Mouse (Mus musculus) limb, embryonic 14.5 days (tissue): ENCODE data around the gene Wdr63. TPM values are rescaled to one million over a fixed set of nuclear protein-coding genes. Genes with fewer than 3 reads are reported as not detected.

Experiments
- ATAC-seq: fragments of 200-750 bp; cut with Nextera tagmentation; 2 replicates; pipeline ENCODE4 v1.8.0; 2017; ENCODE audit warnings: low read depth, moderate number of reproducible peaks, moderate TSS enrichment; ENCODE audit not compliant: low FRiP score
- DNase-seq: peaks from one replicate; pipeline ENCODE4 v3.0.0-alpha.2; 2015; ENCODE audit warnings: low spot score
- H3K27ac ChIP-seq: fragments of 300-500 bp; sonication (generic); replicated peaks from 2 replicates; pipeline ENCODE4 v1.5.1; 2014; ENCODE audit warnings: low read depth, mild to moderate bottlenecking, low read length, moderate library complexity, mixed read lengths
- H3K27me3 ChIP-seq: fragments of 300-500 bp; sonication (generic); 2 replicates; pipeline ENCODE4 v1.6.1; 2014; ENCODE audit warnings: low read length, mixed read lengths; ENCODE audit not compliant: control insufficient read depth, insufficient read depth
- H3K36me3 ChIP-seq: fragments of 300-500 bp; sonication (generic); 2 replicates; pipeline ENCODE4 v1.6.1; 2014; ENCODE audit warnings: mild to moderate bottlenecking, low read length, moderate library complexity, mixed read lengths; ENCODE audit not compliant: control insufficient read depth, insufficient read depth
- H3K4me1 ChIP-seq: fragments of 300-500 bp; sonication (generic); 2 replicates; pipeline ENCODE4 v1.6.1; 2014; ENCODE audit warnings: antibody characterized with exemption, low read length, mixed read lengths; ENCODE audit not compliant: control insufficient read depth, insufficient read depth
- H3K4me2 ChIP-seq: fragments of 300-500 bp; sonication (generic); replicated peaks from 2 replicates; pipeline ENCODE4 v1.6.1; 2014; ENCODE audit warnings: low read depth, mild to moderate bottlenecking, low read length, moderate library complexity; ENCODE audit not compliant: severe bottlenecking
- H3K4me3 ChIP-seq: fragments of 300-500 bp; sonication (generic); replicated peaks from 2 replicates; pipeline ENCODE4 v1.5.1; 2014; ENCODE audit warnings: low read length
- H3K9ac ChIP-seq: fragments of 300-500 bp; sonication (generic); 2 replicates; pipeline ENCODE4 v1.6.1; 2014; ENCODE audit warnings: mild to moderate bottlenecking, low read depth, low read length, moderate library complexity; ENCODE audit not compliant: severe bottlenecking
- H3K9me3 ChIP-seq: fragments of 300-500 bp; sonication (generic); 2 replicates; pipeline ENCODE4 v1.6.1; 2016; ENCODE audit warnings: low read length; ENCODE audit not compliant: control insufficient read depth
- POLR2A ChIP-seq: fragments of 200-500 bp; IDR thresholded peaks from 2 replicates; pipeline ENCODE4 v1.8.0; 2012; ENCODE audit warnings: inconsistent platforms, mild to moderate bottlenecking, moderate library complexity, borderline replicate concordance; ENCODE audit not compliant: insufficient read depth, insufficient read length; ENCODE audit errors: extremely low read depth
- WGBS: fragments of 180-500 bp; shearing (Covaris S2); extraction: QIAGEN DNeasy Blood & Tissue Kit; methylation state at CpG from one replicate; pipeline ENCODE4 v1.1.7; 2014; 5-methylcytosine and 5-hydroxymethylcytosine counted together
- polyA plus RNA-seq, 2 experiments: library from polyadenylated mRNA; depleted of rRNA in 1 of 2; stranded (reverse) in 1 of 2; unstranded in 1 of 2; fragments of >200 nt; fragmentation: Nextera tagmentation in 1 of 2; extraction: Ambion mirVana in 1 of 2; gene quantifications; 2 replicates each; pipeline versions ENCODE4 v1.2.1 to v1.2.3; 2012 to 2014

The Wdr63 gene
- polyA plus RNA-seq, 2 experiments: 0.20 TPM; not detected in 1

- no peaks in the 10 kb centered on the region for H3K27me3 ChIP-seq
- no peak overlapping the region for H3K9ac ChIP-seq
- ATAC-seq (no peak), DNase-seq (no peak)
- H3K4me1 ChIP-seq: no peaks in the 10 kb centered on the region
- no peaks in the 10 kb centered on the region for H3K36me3 ChIP-seq
- H3K9me3 ChIP-seq: no peaks in the 10 kb centered on the region
- no peak overlapping the region for H3K4me2 ChIP-seq
- H3K27ac ChIP-seq: no peak overlapping the region
- no peak overlapping the region for H3K4me3 ChIP-seq
- 75% methylated on average over 6 of the region's 6 CpGs for WGBS
- no peak for TF ChIP-seq POLR2A
Measured at GRCm38 (mm10) chr3:146110916-146111315, 3.0 kb upstream of the Wdr63 start.

DNA sequence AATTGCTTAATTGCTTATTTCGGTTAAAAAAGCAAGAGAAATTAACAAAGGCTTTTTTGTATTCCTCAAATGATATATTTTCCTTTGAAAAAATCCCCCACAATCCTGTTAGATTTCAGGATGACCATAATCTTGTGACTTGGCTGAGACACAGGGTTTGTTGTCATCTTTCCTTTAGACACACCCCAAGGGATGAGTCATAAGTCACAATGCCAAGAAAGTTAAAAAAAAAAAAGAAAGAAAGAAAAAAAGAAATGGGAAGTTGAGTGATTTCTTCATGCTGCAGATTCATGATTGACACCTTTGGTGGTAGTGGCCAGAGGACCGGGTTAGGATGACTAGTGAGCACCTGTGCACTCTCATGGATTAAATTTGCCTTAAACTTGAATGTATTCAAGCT, 2.4 kb upstream of the Wdr63 start:
- no peaks in the 10 kb centered on the region for H3K27me3 ChIP-seq
- no peak overlapping the region for H3K4me3 ChIP-seq
- no peaks in the 10 kb centered on the region for H3K9me3 ChIP-seq
- ATAC-seq: no peak
- no peak overlapping the region for H3K9ac ChIP-seq
- no peak overlapping the region for H3K27ac ChIP-seq
- H3K4me1 ChIP-seq: no peaks in the 10 kb centered on the region
- no peak overlapping the region for H3K4me2 ChIP-seq
- no peak for TF ChIP-seq POLR2A
- DNase-seq: no peak
- WGBS: 78% methylated on average over 2 of the region's 2 CpGs
- no peaks in the 10 kb centered on the region for H3K36me3 ChIP-seq

DNA sequence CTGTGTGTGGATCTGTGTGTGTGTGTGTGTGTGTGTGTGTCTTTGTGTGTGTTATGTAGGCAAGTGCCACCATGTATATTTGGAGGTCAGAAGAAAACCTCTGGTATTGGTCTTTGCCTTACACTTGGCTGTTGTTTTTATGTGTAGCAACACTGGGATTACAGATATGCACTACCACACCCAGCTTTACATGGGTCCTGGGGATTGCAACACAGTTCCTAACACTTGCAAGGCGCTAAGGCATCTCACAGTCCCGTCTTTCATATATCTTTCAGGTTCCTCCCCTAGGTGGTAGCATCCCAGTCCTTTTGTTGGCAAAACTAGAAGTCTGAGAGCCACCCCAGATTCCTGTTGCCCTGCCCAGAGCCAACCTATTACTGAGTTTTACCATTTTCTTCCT, 1.0 kb upstream of the Wdr63 start:
- no peak overlapping the region for H3K27ac ChIP-seq
- no peak for DNase-seq
- 68% methylated on average over 2 of the region's 2 CpGs for WGBS
- H3K4me2 ChIP-seq: no peak overlapping the region
- no peak for ATAC-seq
- H3K36me3 ChIP-seq: no peaks in the 10 kb centered on the region
- H3K4me1 ChIP-seq: no peaks in the 10 kb centered on the region
- no peak for TF ChIP-seq POLR2A
- no peak overlapping the region for H3K9ac ChIP-seq
- H3K4me3 ChIP-seq: no peak overlapping the region
- H3K27me3 ChIP-seq: no peaks in the 10 kb centered on the region
- H3K9me3 ChIP-seq: no peaks in the 10 kb centered on the region

DNA sequence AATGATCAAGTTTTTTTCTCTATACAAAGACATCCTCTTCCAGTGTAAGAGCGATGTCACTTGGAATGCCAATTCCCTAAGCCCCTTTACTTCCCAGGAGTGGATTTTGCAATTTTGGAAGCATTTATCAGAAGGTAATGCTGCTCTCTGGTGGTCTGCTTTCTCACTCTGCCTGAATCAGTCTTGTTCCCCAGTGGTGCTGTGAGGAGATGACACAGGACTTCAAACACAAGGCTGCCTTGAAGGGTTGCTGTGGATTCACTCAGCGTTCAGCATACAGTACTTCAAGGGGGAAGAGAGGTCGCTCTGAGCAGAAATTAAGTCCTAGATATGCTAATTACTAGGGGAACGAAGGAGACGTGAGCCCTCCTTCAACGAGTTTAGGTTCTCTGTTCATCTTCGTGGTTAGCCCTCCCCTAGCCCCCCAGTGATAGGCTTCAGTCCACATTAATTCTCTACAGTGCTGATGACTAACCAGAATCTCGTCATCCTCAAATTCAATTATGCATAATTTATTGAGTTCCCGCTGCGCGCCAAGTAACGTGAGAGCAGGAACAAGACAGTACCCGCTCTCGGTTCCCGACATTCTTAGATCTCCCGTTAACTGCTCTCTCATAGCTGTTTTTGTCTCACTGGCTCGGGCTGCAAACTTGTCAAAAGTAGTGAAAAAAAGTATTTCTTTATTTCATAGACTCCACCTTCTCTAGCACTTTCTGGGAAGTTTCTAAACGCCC, 647 bp downstream of the Wdr63 start:
- WGBS: 5% methylated on average over 18 of the region's 18 CpGs
- Histone ChIP-seq H3K36me3 (no peaks in the 10 kb centered on the region), H3K4me3 (peak overlapping the region; percentile 39), H3K27ac (no peak overlapping the region), H3K9ac (peak overlapping the region; percentile 43; the same call in 1 of the 2 replicates), H3K9me3 (no peaks in the 10 kb centered on the region), H3K4me2 (peak overlapping the region; percentile 70), H3K4me1 (no peaks in the 10 kb centered on the region), H3K27me3 (no peaks in the 10 kb centered on the region)
- DNase-seq (peak; percentile 65), ATAC-seq (peak; percentile 54; the same call in 1 of the 2 replicates)
- no peak for TF ChIP-seq POLR2A

- Histone ChIP-seq H3K27me3 (no peaks in the 10 kb centered on the region), H3K4me1 (no peaks in the 10 kb centered on the region), H3K9ac (no peak overlapping the region), H3K27ac (no peak overlapping the region), H3K9me3 (no peaks in the 10 kb centered on the region), H3K36me3 (no peaks in the 10 kb centered on the region), H3K4me3 (no peak overlapping the region), H3K4me2 (no peak overlapping the region)
- 57% methylated on average over 6 of the region's 6 CpGs for WGBS
- ATAC-seq: no peak
- DNase-seq: no peak
- TF ChIP-seq POLR2A: no peak
Measured at GRCm38 (mm10) chr3:146102049-146102448, 5.9 kb downstream of the Wdr63 start.

- Histone ChIP-seq H3K4me3 (no peak overlapping the region), H3K36me3 (no peaks in the 10 kb centered on the region), H3K9me3 (no peaks in the 10 kb centered on the region), H3K27ac (no peak overlapping the region), H3K27me3 (no peaks in the 10 kb centered on the region), H3K4me1 (no peaks in the 10 kb centered on the region), H3K4me2 (no peak overlapping the region), H3K9ac (no peak overlapping the region)
- no peak for DNase-seq
- ATAC-seq: no peak
- no peak for TF ChIP-seq POLR2A
Measured at GRCm38 (mm10) chr3:146099925-146100324, 8.0 kb downstream of the Wdr63 start.
